In genomic region chr9:101076095-101076875, GRCm38 (mm10) we compare ENCODE assay signal across 8 mouse cellular contexts. TPM values are rescaled to one million over a fixed set of nuclear protein-coding genes. Genes with fewer than 3 reads are reported as not detected.
DNase-seq lines count a peak whose midpoint lies in the region; ATAC-seq and TF ChIP-seq lines count a peak whose summit lies in the region.

No protein-coding gene starts in this region.

- ATAC-seq in heart, embryonic 14.5 days (ENCODE audit: insufficient number of reproducible peaks, insufficient read depth, low FRiP score, low read depth), result no peak
- ATAC-seq in limb, embryonic 15.5 days (ENCODE audit: insufficient number of reproducible peaks, low FRiP score, low TSS enrichment, low read depth), result no peak

- H3K4me1 ChIP-seq in heart, embryonic 14.5 days (ENCODE audit: control insufficient read depth in 2 of 2, insufficient read depth in 2 of 2, low read length in 2 of 2), result peaks cover 4 to 36% of the 10 kb centered on the region in 2 experiments
- H3K4me1 ChIP-seq in limb, embryonic 15.5 days, result peaks cover 26% of the 10 kb centered on the region

- peak overlapping the region; percentile 78 for H3K4me2 ChIP-seq in heart, embryonic 14.5 days (ENCODE audit: low read length)
- peak overlapping the region; percentile 70 for H3K4me2 ChIP-seq in limb, embryonic 15.5 days

- H3K4me3 ChIP-seq in left cerebral cortex, adult 2 months, result peak overlapping the region; percentile 96
- H3K4me3 ChIP-seq in heart, embryonic 14.5 days (ENCODE audit: control insufficient read depth in 1 of 2, insufficient read depth in 1 of 2, low read depth in 1 of 2, low read length in 2 of 2), result peak overlapping the region; percentile 62 to 99
- peak overlapping the region; percentile 96 for H3K4me3 ChIP-seq in limb, embryonic 15.5 days

- no peaks in the 10 kb centered on the region for H3K9me3 ChIP-seq in heart, embryonic 14.5 days (ENCODE audit: control insufficient read depth, low read length)
- no peaks in the 10 kb centered on the region for H3K9me3 ChIP-seq in limb, embryonic 15.5 days

- under 1% methylated on average over 18 of the region's 18 CpGs for WGBS in heart, embryonic 14.5 days
- WGBS in limb, embryonic 15.5 days, result under 1% methylated on average over 18 of the region's 18 CpGs

- peak overlapping the region; percentile 94 for H3K9ac ChIP-seq in heart, embryonic 14.5 days (ENCODE audit: low read length)
- H3K9ac ChIP-seq in limb, embryonic 15.5 days, result peak overlapping the region; percentile 99

- H3K27ac ChIP-seq in left cerebral cortex, adult 2 months, result peak overlapping the region; percentile 44; the same call in 1 of the 2 replicates
- peak overlapping the region; percentile 2 to 55; a peak in 3 of 4 replicates for H3K27ac ChIP-seq in heart, embryonic 14.5 days (replicated peaks in 1 of 2; ENCODE audit: control insufficient read depth in 1 of 2, insufficient read depth in 1 of 2, low read depth in 2 of 2, low read length in 2 of 2)
- H3K27ac ChIP-seq in limb, embryonic 15.5 days, result no peak overlapping the region; the same call in 1 of the 2 replicates

- TF ChIP-seq CTCF in left cerebral cortex, adult 2 months (IDR thresholded peaks at IDR 0.05), result no peak

- no peak for DNase-seq in left cerebral cortex, adult 2 months (ENCODE audit: extremely low spot score in 1 of 2, low spot score in 2 of 2)
- DNase-seq in left cerebral cortex, postnatal 14 days (ENCODE audit: low spot score in 2 of 2), result no peak
- DNase-seq in c-Kit-negative CD71-positive TER-119-positive erythroid progenitor cells, embryonic 14.5 days (ENCODE audit: low read depth, low spot score), result peak; percentile 45
- peak; percentile 55 for DNase-seq in naive thymus-derived CD4-positive, alpha-beta T cell, adult 2 months (ENCODE audit: low read depth)
- no peak for DNase-seq in right cerebral cortex, postnatal 4 days
- no peak for DNase-seq in gastrocnemius, postnatal 10 days

- no peaks in the 10 kb centered on the region for H3K36me3 ChIP-seq in heart, embryonic 14.5 days (ENCODE audit: control insufficient read depth, insufficient read depth, low read length)
- no peaks in the 10 kb centered on the region for H3K36me3 ChIP-seq in limb, embryonic 15.5 days

- no peaks in the 10 kb centered on the region for H3K27me3 ChIP-seq in heart, embryonic 14.5 days (ENCODE audit: control insufficient read depth, insufficient read depth, low read length)
- H3K27me3 ChIP-seq in limb, embryonic 15.5 days, result no peaks in the 10 kb centered on the region

- intact Hi-C loops in left cerebral cortex, adult 2 months (cut with DNase I), result no loop called here
- intact Hi-C loops in left cerebral cortex, postnatal 14 days (cut with DNase I), result loop anchor here (5.0 kb wide), 1 partner anchor 81 kb away; no protein-coding TSS in a partner anchor

RNA-seq across cellular contexts. Expression of gene Msl2, which starts 2.4 kb away (rescaled TPM):
- 10 to 100 TPM; 61.7 to 64.5 TPM for total RNA-seq in left cerebral cortex, adult 2 months (2021)
- 10 to 100 TPM; 54.8 to 59.7 TPM for total RNA-seq in left cerebral cortex, postnatal 14 days (2021)
- 4.2 and 5.3 TPM in 2 replicates for polyA plus RNA-seq in heart, embryonic 14.5 days (2014; fragmentation: Nextera tagmentation; extraction: Ambion mirVana)
- polyA plus RNA-seq in limb, embryonic 15.5 days (2015; fragmentation: Nextera tagmentation; extraction: Ambion mirVana), result 3.7 and 5.4 TPM in 2 replicates
- total RNA-seq in gastrocnemius, postnatal 10 days (2021), result 10 to 100 TPM; 25.3 to 28.5 TPM

RNA-seq across cellular contexts. Expression of gene Pccb, which starts 41.6 kb away (rescaled TPM):
- 10 to 100 TPM; 38.0 to 38.7 TPM for total RNA-seq in left cerebral cortex, adult 2 months (2021)
- total RNA-seq in left cerebral cortex, postnatal 14 days (2021), result 10 to 100 TPM; 46.1 to 50.8 TPM
- 25.7 and 30.4 TPM in 2 replicates for polyA plus RNA-seq in heart, embryonic 14.5 days (2014; fragmentation: Nextera tagmentation; extraction: Ambion mirVana)
- polyA plus RNA-seq in limb, embryonic 15.5 days (2015; fragmentation: Nextera tagmentation; extraction: Ambion mirVana), result 25.7 and 27.0 TPM in 2 replicates
- total RNA-seq in gastrocnemius, postnatal 10 days (2021), result 10 to 100 TPM; 45.3 to 55.6 TPM

Comparison
In these comparisons a context has a peak if more than half of its experiments do, and no peak if none do; other contexts are left out.
1. DNase-seq: peak in c-Kit-negative CD71-positive TER-119-positive erythroid progenitor cells, embryonic 14.5 days (single experiment) and naive thymus-derived CD4-positive, alpha-beta T cell, adult 2 months (single experiment); none in left cerebral cortex, adult 2 months (0 of 2), left cerebral cortex, postnatal 14 days (0 of 2), right cerebral cortex, postnatal 4 days (single experiment) and gastrocnemius, postnatal 10 days (single experiment).
2. Peak in every context shown above with its lines, with median percentiles within 50 percentile points of each other: H3K4me3 ChIP-seq.